Mouse (Mus musculus) left cerebral cortex, adult 2 months (tissue): ENCODE results near the gene Ly9. TPM values are rescaled to one million over a fixed set of nuclear protein-coding genes. Genes with fewer than 3 reads are reported as not detected.

Experiments used
- DNase-seq, 2 experiments: peaks; one replicate each; pipeline ENCODE4 v3.0.0; 2021 to 2022; ENCODE audit warnings: low spot score in 2 of 2, mixed read lengths in 1 of 2; ENCODE audit errors: extremely low spot score in 1 of 2
- H3K27ac ChIP-seq: fragments of 200-600 bp; 2 replicates; pipeline ENCODE4 v1.8.1; 2022
- H3K4me3 ChIP-seq: fragments of 200-600 bp; 2 replicates; pipeline ENCODE4 v1.8.1; 2022
- CTCF ChIP-seq: fragments of 200-600 bp; IDR thresholded peaks from 2 replicates; pipeline ENCODE4 v1.8.1; 2022; ENCODE audit warnings: antibody characterized with exemption, mild to moderate bottlenecking, moderate library complexity
- intact Hi-C: fragments of 180-260 bp; cut with DNase I; formaldehyde crosslinking; loops from one replicate; pipeline ENCODE4 v1.15.1; 2025
- total RNA-seq, 2 experiments: library from RNA; stranded (reverse); gene quantifications; 2 replicates each; pipeline ENCODE4 v1.2.3; 2021

Ly9 gene
- total RNA-seq, 2 experiments from 2014 or later, result not detected

GRCm38 (mm10) chr1:171568436-171568835 is 38.8 kb downstream of the Ly9 start:
- intact Hi-C loops, result loop anchor here (5.0 to 10.0 kb wide), 2 partner anchors 66 to 204 kb away; partner anchors contain the start of genes Alyref2 and Klhdc9
- peak in 1 of 2 experiments; percentile 9 for DNase-seq
- peak; percentile 17; the same call in 1 of the 2 replicates for TF ChIP-seq CTCF
- Histone ChIP-seq H3K4me3 (no peak overlapping the region), H3K27ac (no peak overlapping the region)

DNA sequence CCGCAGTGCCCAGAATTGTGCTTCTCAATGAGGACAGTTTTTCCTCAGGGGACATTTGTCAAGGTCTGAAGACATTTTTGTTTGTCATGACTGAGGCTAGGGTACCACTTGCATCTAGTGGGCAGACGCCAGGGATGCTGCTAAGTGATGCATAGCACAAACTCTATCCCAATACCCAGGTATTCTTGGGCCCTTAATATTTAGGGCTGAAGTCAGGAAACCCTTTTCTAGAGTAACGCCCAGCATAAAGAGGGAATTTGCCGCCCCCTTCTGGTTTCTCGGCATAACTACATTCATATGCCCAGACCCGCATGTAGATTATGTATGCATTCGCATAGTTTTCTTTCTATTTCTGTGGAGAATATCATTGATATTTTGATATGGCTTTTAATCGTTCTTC is 40.4 kb downstream of the Ly9 start:
- TF ChIP-seq CTCF, result peak; percentile 79
- Histone ChIP-seq H3K27ac (no peak overlapping the region), H3K4me3 (no peak overlapping the region)
- intact Hi-C loops, result loop anchor here (5.0 to 10.0 kb wide), 2 partner anchors 64 to 202 kb away; partner anchors contain the start of genes Alyref2 and Klhdc9
- DNase-seq, result peak; percentile 22 to 28

DNA sequence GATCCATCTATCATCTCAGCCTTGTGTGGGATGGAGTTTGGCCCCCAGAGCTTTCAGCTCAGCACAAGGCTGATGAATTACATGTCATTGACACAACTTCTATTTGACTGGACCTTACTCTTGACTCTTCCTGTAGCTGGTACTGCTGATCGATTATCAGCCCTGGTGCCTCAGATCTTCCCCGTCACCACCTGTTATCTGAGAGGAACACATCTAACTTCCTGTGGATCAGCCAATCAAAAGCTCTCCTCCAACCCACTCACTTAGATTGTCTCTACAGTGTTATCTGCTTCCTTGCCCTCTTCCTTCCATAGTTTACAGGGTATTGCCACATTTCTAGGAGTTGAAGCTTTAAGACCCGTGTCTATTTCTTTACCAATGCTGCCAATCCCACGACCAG is 41.3 kb downstream of the Ly9 start:
- Histone ChIP-seq H3K27ac (no peak overlapping the region), H3K4me3 (no peak overlapping the region)
- intact Hi-C loops, result loop anchor here (5.0 to 10.0 kb wide), 2 partner anchors 64 to 201 kb away; partner anchors contain the start of genes Alyref2 and Klhdc9
- DNase-seq, result no peak
- TF ChIP-seq CTCF, result no peak

GRCm38 (mm10) chr1:171564247-171564646 is 43.0 kb downstream of the Ly9 start:
- peak; percentile 48 for TF ChIP-seq CTCF
- no peak overlapping the region for H3K4me3 ChIP-seq
- intact Hi-C loops, result loop anchor here (10.0 kb wide), 1 partner anchor 199 kb away; the partner anchor contains the start of gene Klhdc9
- H3K27ac ChIP-seq, result no peak overlapping the region
- DNase-seq, result no peak

DNA sequence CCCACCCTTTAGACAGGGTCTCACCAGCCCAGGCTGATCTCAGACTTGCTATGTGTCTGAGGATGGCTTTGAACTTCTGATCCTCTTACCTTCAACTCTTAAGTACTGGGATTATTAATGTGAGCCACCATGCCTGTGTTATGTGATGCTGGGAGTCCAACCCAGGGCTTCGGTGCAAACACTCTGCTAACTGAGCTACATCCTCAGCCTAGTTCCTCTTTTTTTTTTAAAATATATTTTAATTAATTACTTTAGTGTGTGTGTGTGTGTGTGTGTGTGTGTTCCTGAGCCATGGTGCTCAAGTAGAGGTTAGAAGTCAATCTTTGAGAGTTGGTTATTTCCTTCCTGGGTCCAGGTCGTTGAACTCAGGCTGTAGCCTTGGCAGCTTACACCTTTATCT is 44.2 kb downstream of the Ly9 start:
- intact Hi-C loops, result loop anchor here (2.0 to 10.0 kb wide), 2 partner anchors 96 to 198 kb away; partner anchors contain the start of gene Klhdc9
- no peak overlapping the region for H3K4me3 ChIP-seq
- H3K27ac ChIP-seq, result no peak overlapping the region
- no peak for DNase-seq
- no peak for TF ChIP-seq CTCF

GRCm38 (mm10) chr1:171561639-171562225 is 45.5 kb downstream of the Ly9 start:
- H3K4me3 ChIP-seq, result no peak overlapping the region
- no peak overlapping the region for H3K27ac ChIP-seq
- intact Hi-C loops, result loop anchor here (2.0 to 10.0 kb wide), 2 partner anchors 97 to 197 kb away; partner anchors contain the start of gene Klhdc9
- no peak for TF ChIP-seq CTCF
- no peak for DNase-seq

GRCm38 (mm10) chr1:171561200-171561599 is 46.0 kb downstream of the Ly9 start:
- intact Hi-C loops, result loop anchor here (10.0 kb wide), 1 partner anchor 196 kb away; the partner anchor contains the start of gene Klhdc9
- TF ChIP-seq CTCF, result no peak
- no peak for DNase-seq
- Histone ChIP-seq H3K4me3 (no peak overlapping the region), H3K27ac (no peak overlapping the region)

GRCm38 (mm10) chr1:171560262-171560661 is 46.9 kb downstream of the Ly9 start:
- H3K27ac ChIP-seq, result no peak overlapping the region
- intact Hi-C loops, result loop anchor here (10.0 kb wide), 1 partner anchor 195 kb away; the partner anchor contains the start of gene Klhdc9
- no peak overlapping the region for H3K4me3 ChIP-seq
- TF ChIP-seq CTCF, result no peak
- DNase-seq, result no peak

DNA sequence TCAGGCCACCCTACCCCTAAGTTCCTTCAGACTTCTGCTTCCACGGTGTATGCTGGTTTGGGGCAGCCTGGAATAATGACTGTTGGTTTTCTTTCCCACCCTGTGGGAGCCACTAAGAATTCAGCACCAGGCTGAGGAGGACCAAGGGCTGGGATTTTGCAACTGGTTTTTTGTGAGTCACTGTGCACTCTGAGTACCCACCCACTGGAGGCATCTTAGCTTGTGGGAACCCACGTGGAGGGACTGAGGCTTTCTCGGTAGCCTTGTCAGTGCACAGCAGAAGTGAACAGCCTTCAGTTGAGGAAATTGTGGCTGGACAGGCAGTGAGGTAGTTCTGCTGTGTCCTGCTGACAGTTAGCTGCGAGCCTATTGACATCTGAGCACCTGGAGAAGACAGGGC is 48.3 kb downstream of the Ly9 start, which contains the start of gene Cd244a:
Gene Cd244a, plus strand, starts transcription at position 296 of the 400 bp plus-strand sequence.
- intact Hi-C loops, result no loop called here
- Histone ChIP-seq H3K4me3 (no peak within 1 kb of the TSS), H3K27ac (no peak within 1 kb of the TSS)
- no peak for TF ChIP-seq CTCF
- DNase-seq, result no peak

- Histone ChIP-seq H3K27ac (no peak overlapping the region), H3K4me3 (no peak overlapping the region)
- DNase-seq, result no peak
- TF ChIP-seq CTCF, result no peak
- intact Hi-C loops, result no loop called here
Measured at GRCm38 (mm10) chr1:171558407-171558806, 48.8 kb downstream of the Ly9 start.

GRCm38 (mm10) chr1:171556366-171556765 is 50.8 kb downstream of the Ly9 start:
- H3K4me3 ChIP-seq, result no peak overlapping the region
- no peak overlapping the region for H3K27ac ChIP-seq
- no peak for TF ChIP-seq CTCF
- DNase-seq, result no peak
- intact Hi-C loops, result no loop called here

DNA sequence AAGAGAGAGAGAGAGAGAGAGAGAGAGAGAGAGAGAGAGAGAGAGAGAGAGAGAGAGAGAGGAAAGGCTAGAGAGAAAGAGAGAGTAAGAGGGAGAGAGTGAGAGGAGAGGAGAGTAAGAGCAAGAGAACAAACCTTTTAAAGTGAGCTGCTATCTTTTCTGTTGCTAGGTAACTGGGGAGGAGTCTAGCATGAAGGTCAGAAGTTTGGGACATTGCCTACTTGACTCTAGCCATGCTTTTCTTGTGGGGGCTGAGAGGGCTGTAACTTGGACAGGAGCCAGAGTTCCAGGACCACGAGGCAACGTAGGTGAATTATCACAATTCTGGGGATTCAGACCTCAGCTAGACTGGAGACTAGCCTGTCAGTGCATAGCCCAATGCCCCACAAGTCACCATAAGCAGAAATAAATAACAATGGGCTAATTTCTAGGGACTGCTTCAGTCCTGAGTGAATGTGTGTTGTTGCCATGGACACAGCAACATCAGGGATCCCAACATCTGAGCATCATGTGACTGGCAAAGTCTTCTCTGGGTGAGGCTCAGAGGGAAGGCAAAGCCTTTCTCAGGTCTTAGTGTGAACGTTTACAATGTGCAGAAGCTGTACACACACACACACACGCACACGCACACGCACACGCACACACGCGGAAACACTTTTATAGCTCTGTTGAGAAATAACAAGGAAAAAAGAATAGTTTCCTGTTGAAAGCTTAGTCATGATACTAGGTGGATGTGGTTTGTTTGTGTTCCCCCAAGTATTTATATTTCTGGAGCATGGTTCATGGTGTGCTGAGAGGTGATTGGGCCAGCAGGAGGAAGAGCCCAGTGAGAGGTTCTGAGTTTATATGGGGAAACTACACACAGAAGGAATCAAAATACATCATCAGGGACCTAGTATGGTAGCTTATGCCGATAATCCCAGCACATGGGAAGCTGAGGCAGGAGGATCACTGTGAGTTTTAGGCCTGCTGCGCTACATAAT is 53.6 kb downstream of the Ly9 start:
- no peak overlapping the region for H3K4me3 ChIP-seq
- DNase-seq, result no peak
- no peak overlapping the region for H3K27ac ChIP-seq
- intact Hi-C loops, result no loop called here
- no peak for TF ChIP-seq CTCF
